Mouse (Mus musculus) ES-Bruce4 (cell line): ENCODE measurements around the gene Fshb. TPM values are rescaled to one million over a fixed set of nuclear protein-coding genes. Genes with fewer than 3 reads are reported as not detected.

Experiments
- H3K27ac ChIP-seq: 2 replicates; pipeline ENCODE4 v1.5.1; 2012; ENCODE audit warnings: low read length, inconsistent platforms; ENCODE audit not compliant: insufficient read depth
- H3K27me3 ChIP-seq: 2 replicates; pipeline ENCODE4 v1.6.1; 2012; ENCODE audit warnings: mild to moderate bottlenecking, low read length, inconsistent platforms; ENCODE audit not compliant: control insufficient read depth, poor library complexity, insufficient read depth, severe bottlenecking
- H3K36me3 ChIP-seq: 2 replicates; pipeline ENCODE4 v1.6.1; 2012; ENCODE audit warnings: inconsistent platforms, mild to moderate bottlenecking, low read length, moderate library complexity; ENCODE audit not compliant: control insufficient read depth, poor library complexity, insufficient read depth, severe bottlenecking
- H3K4me1 ChIP-seq: one replicate; pipeline ENCODE4 v1.8.1; 2011; ENCODE audit warnings: low read length; ENCODE audit not compliant: control insufficient read depth, insufficient read depth
- H3K4me3 ChIP-seq: 2 replicates; pipeline ENCODE4 v1.5.1; 2011; ENCODE audit warnings: low read depth, mild to moderate bottlenecking, low read length
- H3K9ac ChIP-seq: 2 replicates; pipeline ENCODE4 v1.6.1; 2012; ENCODE audit warnings: low read depth, mild to moderate bottlenecking, inconsistent platforms; ENCODE audit not compliant: poor library complexity, severe bottlenecking
- H3K9me3 ChIP-seq: replicated peaks from 2 replicates; pipeline ENCODE4 v1.6.1; 2012; ENCODE audit warnings: mild to moderate bottlenecking, low read length, inconsistent platforms; ENCODE audit not compliant: control insufficient read depth, poor library complexity, insufficient read depth, severe bottlenecking
- CTCF ChIP-seq: IDR thresholded peaks from one replicate; pipeline ENCODE4 v1.8.1; 2011; ENCODE audit warnings: low read depth, low read length
- EP300 ChIP-seq: IDR thresholded peaks from 2 replicates; pipeline ENCODE4 v1.6.1; 2011; ENCODE audit warnings: low read depth, low read length; ENCODE audit not compliant: insufficient read depth
- POLR2A ChIP-seq: IDR thresholded peaks from one replicate; pipeline ENCODE4 v1.8.1; 2011; ENCODE audit warnings: low read length; ENCODE audit not compliant: insufficient read depth
- polyA plus RNA-seq: library from polyadenylated mRNA; stranded (reverse); fragments of >200 nt; gene quantifications from 2 replicates; pipeline ENCODE4 v1.2.4, GENCODE M21; 2011; ENCODE audit warnings: low read depth; ENCODE audit not compliant: missing spikeins, insufficient read depth, insufficient read length

Fshb gene
- polyA plus RNA-seq, 1 experiment = not detected

GRCm38 (mm10) chr2:107035980-107036379, 23.5 kb downstream of the Fshb start:
- Histone ChIP-seq H3K27ac (no peak overlapping the region), H3K36me3 (no peaks in the 10 kb centered on the region), H3K27me3 (no peaks in the 10 kb centered on the region), H3K4me1 (no peaks in the 10 kb centered on the region), H3K9me3 (no peaks in the 10 kb centered on the region), H3K4me3 (no peak overlapping the region), H3K9ac (no peak overlapping the region)
- no peak for TF ChIP-seq CTCF
- TF ChIP-seq EP300 = no peak

GRCm38 (mm10) chr2:107024694-107025093, 34.8 kb downstream of the Fshb start:
- no peak for TF ChIP-seq CTCF
- no peak for TF ChIP-seq EP300
- TF ChIP-seq POLR2A = no peak
- Histone ChIP-seq H3K9ac (no peak overlapping the region), H3K36me3 (no peaks in the 10 kb centered on the region), H3K4me3 (no peak overlapping the region), H3K27me3 (no peaks in the 10 kb centered on the region), H3K9me3 (no peaks in the 10 kb centered on the region), H3K4me1 (no peaks in the 10 kb centered on the region), H3K27ac (no peak overlapping the region)

DNA sequence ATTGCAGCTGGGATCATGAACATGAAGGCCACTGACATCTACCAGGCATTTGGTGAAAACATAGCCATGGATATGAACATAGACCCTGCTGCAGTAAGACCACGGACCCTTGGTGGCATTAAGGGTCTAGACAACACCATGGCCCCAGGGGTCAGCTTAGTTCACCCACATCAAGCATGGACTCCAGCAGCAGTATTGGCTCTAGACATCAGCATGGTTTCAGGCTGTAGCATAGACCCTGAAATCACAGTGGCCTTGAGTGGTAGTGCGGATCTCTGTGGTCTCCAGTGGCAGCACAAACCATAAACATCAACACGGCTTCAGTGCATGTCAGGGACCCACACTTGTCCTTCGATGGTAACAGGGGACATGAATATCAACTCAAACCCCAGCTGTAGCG, 36.7 kb downstream of the Fshb start:
- Histone ChIP-seq H3K27ac (no peak overlapping the region), H3K36me3 (no peaks in the 10 kb centered on the region), H3K9ac (no peak overlapping the region), H3K9me3 (no peaks in the 10 kb centered on the region), H3K27me3 (no peaks in the 10 kb centered on the region), H3K4me1 (no peaks in the 10 kb centered on the region), H3K4me3 (no peak overlapping the region)
- TF ChIP-seq EP300 (no peak), POLR2A (no peak), CTCF (no peak)

GRCm38 (mm10) chr2:107019331-107019730, 40.1 kb downstream of the Fshb start:
- no peaks in the 10 kb centered on the region for H3K9me3 ChIP-seq
- H3K4me3 ChIP-seq = no peak overlapping the region
- H3K27ac ChIP-seq = no peak overlapping the region
- no peak overlapping the region for H3K9ac ChIP-seq
- H3K36me3 ChIP-seq = no peaks in the 10 kb centered on the region
- H3K4me1 ChIP-seq = no peaks in the 10 kb centered on the region
- no peaks in the 10 kb centered on the region for H3K27me3 ChIP-seq
- TF ChIP-seq EP300 (no peak), POLR2A (no peak), CTCF (no peak)

- no peaks in the 10 kb centered on the region for H3K36me3 ChIP-seq
- H3K4me1 ChIP-seq = no peaks in the 10 kb centered on the region
- H3K27me3 ChIP-seq = no peaks in the 10 kb centered on the region; the same call in 1 of the 2 replicates
- no peak for TF ChIP-seq EP300
- TF ChIP-seq POLR2A = no peak
- TF ChIP-seq CTCF = no peak
- no peak overlapping the region for H3K9ac ChIP-seq
- H3K4me3 ChIP-seq = no peak overlapping the region
- H3K27ac ChIP-seq = no peak overlapping the region
- H3K9me3 ChIP-seq = no peaks in the 10 kb centered on the region
Measured at GRCm38 (mm10) chr2:107013161-107013560, 46.3 kb downstream of the Fshb start.

- no peak overlapping the region for H3K27ac ChIP-seq
- no peaks in the 10 kb centered on the region; the same call in 1 of the 2 replicates for H3K27me3 ChIP-seq
- H3K9ac ChIP-seq = no peak overlapping the region
Measured at GRCm38 (mm10) chr2:107012318-107012717, 47.1 kb downstream of the Fshb start.

More at GRCm38 (mm10) chr2:107012318-107012717, 47.1 kb downstream of the Fshb start:
- TF ChIP-seq POLR2A (no peak), EP300 (no peak), CTCF (no peak)
- no peaks in the 10 kb centered on the region for H3K36me3 ChIP-seq
- H3K4me1 ChIP-seq = no peaks in the 10 kb centered on the region
- H3K9me3 ChIP-seq = no peaks in the 10 kb centered on the region
- H3K4me3 ChIP-seq = no peak overlapping the region
